Mouse (Mus musculus) activated CD4-positive, CD25-positive, alpha-beta regulatory T cell, adult 9 weeks (primary cell): ENCODE results near the gene Ccl22. TPM values are rescaled to one million over a fixed set of nuclear protein-coding genes. Genes with fewer than 3 reads are reported as not detected.

Experiments
- polyA plus RNA-seq: library from polyadenylated mRNA; unstranded; fragments of 100-300 nt; shearing (Covaris generic); gene quantifications from one replicate; pipeline ENCODE4 v1.2.1, GENCODE M21; 2017

The Ccl22 gene
- 0.26 TPM for polyA plus RNA-seq

DNA sequence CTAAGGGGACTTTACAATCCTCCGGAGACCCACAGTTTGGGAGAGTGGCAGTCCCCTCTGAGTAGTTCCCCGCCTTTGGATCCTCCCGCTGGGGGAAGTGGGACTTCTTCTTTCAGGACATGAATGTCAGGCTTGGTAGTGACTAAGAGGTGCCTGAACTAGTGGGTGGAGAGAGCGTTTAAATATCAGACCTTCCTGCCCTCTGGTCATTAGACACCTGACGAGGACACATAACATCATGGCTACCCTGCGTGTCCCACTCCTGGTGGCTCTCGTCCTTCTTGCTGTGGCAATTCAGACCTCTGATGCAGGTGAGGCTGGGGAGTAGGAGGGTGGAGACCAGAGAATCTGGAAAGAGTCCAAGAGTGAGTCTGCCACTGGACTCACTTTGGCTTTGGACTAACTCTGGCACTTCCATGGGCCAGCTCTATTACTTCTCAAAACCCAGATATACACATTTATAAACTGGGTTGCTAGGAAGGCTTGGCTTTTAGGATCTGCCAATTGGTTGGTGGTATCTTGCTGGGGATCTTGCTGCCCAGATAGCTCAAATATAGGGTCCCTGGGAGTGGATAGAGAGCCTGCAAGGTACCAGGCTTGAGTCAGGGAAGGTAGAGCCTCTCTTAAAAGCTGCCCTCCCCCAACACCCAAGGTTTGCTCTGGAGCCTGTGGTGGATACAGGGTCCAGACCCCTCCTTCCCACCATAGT is at the start of gene Ccl22:
Gene Ccl22, plus strand, starts transcription at position 115 of the 709 bp plus-strand sequence.

DNA sequence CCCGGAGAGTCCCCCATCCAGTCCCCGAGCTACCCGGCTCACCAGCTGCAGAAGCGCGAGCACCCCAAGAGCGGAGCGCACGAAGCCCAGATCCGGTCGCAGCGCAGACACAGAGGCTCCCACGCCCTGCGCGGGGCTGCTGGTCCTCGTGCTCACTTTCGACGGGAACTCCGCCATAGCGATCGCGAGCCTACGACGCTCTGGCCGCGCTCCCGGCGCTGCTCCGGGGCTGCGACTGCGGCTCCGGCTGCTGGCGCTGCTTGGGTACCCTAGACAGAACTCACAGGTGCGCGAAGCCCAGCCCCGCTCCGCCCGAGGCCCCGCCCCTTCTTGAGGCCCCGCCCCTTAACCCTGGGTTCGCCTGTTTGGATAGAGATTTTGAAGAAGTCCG is 49.4 kb upstream of the Ccl22 start, which contains the start of gene Pllp:
Gene Pllp, minus strand, starts transcription at position 285 of the 391 bp plus-strand sequence.

DNA sequence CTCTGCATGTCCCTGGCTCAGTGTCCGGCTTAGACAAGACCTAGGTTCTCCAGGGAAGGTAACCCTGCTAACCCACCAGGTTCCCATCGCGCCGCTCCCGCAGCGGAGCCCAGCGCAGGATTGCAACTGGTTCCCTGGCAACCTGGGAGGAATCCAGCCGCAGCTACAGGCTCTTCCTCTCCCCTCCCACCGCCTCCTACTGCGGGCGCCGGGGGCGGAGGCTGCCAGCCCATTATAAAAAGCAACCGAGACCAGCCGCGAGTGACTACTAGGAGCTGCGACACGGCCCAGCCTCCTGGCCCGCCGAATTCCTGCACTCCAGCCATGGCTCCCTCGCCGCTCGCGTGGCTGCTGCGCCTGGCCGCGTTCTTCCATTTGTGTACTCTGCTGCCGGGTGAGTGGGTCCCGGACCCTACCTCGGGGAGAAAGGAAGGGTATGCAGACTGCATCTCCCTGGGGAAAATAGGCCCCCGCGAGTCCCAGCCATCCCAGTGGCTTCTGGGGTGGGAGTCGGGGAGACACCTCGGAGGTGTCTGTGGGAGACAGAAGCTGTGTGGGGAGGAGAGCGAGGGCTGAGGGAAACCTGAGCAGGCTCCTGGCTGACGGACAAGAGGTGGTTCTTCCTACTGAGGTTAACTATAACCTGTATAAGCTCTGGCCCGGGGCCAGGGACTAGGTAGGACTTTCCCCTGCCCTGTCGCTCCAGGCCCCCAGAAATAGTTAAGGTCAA is 26.7 kb downstream of the Ccl22 start, which contains the start of gene Cx3cl1:
Gene Cx3cl1, plus strand, starts transcription at position 69 of the 730 bp plus-strand sequence.

Other genes with a start within 250 kb of the Ccl22 start
- gene Cpne2, start 212.6 kb upstream of the Ccl22 start, polyA plus RNA-seq, result 0.43 TPM
- 75.5 TPM for gene Rspry1, start 143.7 kb upstream of the Ccl22 start, polyA plus RNA-seq
- 95.3 TPM for gene Fam192a, start 143.6 kb upstream of the Ccl22 start, polyA plus RNA-seq
- gene Arl2bp, start 79.0 kb upstream of the Ccl22 start, polyA plus RNA-seq, result 29.8 TPM
- not detected for gene Pllp, start 49.3 kb upstream of the Ccl22 start, polyA plus RNA-seq
- gene Cx3cl1, start 26.4 kb downstream of the Ccl22 start, polyA plus RNA-seq, result not detected
- not detected for gene Ccl17, start 64.9 kb downstream of the Ccl22 start, polyA plus RNA-seq
- 70.9 TPM for gene Coq9, start 92.7 kb downstream of the Ccl22 start, polyA plus RNA-seq
- 88.6 TPM for gene Ciapin1, start 92.8 kb downstream of the Ccl22 start, polyA plus RNA-seq
- gene Polr2c, start 111.9 kb downstream of the Ccl22 start, polyA plus RNA-seq, result 119 TPM
- 1.5 TPM for gene Dok4, start 130.7 kb downstream of the Ccl22 start, polyA plus RNA-seq
- 0.16 TPM for gene Ccdc102a, start 172.5 kb downstream of the Ccl22 start, polyA plus RNA-seq
- 0.29 TPM for gene Adgrg5, start 178.1 kb downstream of the Ccl22 start, polyA plus RNA-seq
- 5.0 TPM for gene Adgrg1, start 229.2 kb downstream of the Ccl22 start, polyA plus RNA-seq